Mouse (Mus musculus): Measurements from ENCODE around the gene Mysm1. TPM values are rescaled to one million over a fixed set of nuclear protein-coding genes. Genes with fewer than 3 reads are reported as not detected.
A peak's percentile ranks its signal among the peaks of the same experiment; 100 is the strongest.

Gene Mysm1
- 19.7 and 19.8 TPM in 2 replicates for polyA plus RNA-seq (2015; fragmentation: Nextera tagmentation; extraction: Ambion mirVana)

DNA sequence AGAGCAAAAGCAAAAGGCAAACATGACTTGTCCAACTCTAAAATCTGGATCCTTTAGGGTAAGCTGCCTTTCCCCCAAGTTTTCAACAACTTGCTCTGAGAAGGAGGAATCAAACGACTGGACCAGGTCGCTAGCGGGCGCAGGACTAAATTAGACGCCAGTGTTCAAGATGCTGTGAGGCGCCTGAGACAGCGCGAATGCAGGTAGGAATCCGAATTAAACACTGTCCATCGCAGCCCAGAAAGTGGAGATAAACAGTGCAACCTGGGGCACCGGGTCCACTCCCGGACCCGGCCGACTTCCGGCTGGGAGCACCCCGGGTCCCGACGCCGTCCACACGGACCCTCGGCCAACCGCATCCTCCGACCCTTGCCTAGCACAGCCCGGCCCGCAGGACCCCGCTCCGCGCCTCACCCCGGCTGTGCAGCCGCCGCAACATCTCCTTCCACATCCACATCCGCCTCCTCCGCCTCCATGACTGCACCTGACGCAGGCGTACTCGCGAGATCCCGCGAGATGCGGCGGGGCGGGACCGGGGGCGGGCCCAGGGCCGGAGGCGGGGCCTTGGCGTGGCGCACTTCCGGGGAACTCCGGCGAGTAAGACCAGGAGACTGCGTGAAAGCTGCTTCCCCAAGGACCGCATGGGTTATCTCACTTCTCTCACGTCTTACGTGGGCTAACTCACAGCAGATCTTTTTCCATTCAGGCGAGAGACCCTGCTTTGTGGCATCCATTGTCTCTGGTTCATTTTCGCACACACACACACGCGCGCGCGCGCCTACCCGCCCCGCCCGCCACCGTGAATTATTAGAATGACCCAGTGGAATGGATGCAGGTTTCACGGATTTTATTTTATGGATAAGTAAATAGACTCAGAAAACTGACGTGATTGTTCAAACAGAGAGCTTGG, at the start of gene Mysm1:
TSS of gene Mysm1 (minus strand) at position 511 of the 910 bp plus-strand sequence.
- Histone ChIP-seq H3K4me3 (replicated peaks; ENCODE audit: low read depth, low read length) (peak within 1 kb of the TSS; percentile 95), H3K4me1 (replicated peaks; ENCODE audit: insufficient read depth, low read length) (peaks cover 11% of the 10 kb centered on the region), H3K27me3 (ENCODE audit: insufficient read depth, low read length) (no peaks in the 10 kb centered on the region), H3K9ac (ENCODE audit: low read depth, low read length) (peak within 1 kb of the TSS; percentile 95), H3K36me3 (ENCODE audit: insufficient read depth, low read length) (peaks cover 3% of the 10 kb centered on the region; the same call in 1 of the 2 replicates), H3K27ac (peak within 1 kb of the TSS; percentile 86), H3K9me3 (replicated peaks; ENCODE audit: low read length) (no peaks in the 10 kb centered on the region), H3K4me2 (ENCODE audit: low read length) (peak within 1 kb of the TSS; percentile 82)
- peak; percentile 100 for ATAC-seq (replicated peaks; ENCODE audit: low FRiP score, low read depth)
- peak; percentile 14; the same call in 1 of the 2 replicates for TF ChIP-seq CTCF (IDR thresholded peaks at IDR 0.05; ENCODE audit: low read depth)
- DNase-seq (ENCODE audit: low spot score): peak; percentile 92
- under 1% methylated on average over 69 of the region's 69 CpGs for WGBS

DNA sequence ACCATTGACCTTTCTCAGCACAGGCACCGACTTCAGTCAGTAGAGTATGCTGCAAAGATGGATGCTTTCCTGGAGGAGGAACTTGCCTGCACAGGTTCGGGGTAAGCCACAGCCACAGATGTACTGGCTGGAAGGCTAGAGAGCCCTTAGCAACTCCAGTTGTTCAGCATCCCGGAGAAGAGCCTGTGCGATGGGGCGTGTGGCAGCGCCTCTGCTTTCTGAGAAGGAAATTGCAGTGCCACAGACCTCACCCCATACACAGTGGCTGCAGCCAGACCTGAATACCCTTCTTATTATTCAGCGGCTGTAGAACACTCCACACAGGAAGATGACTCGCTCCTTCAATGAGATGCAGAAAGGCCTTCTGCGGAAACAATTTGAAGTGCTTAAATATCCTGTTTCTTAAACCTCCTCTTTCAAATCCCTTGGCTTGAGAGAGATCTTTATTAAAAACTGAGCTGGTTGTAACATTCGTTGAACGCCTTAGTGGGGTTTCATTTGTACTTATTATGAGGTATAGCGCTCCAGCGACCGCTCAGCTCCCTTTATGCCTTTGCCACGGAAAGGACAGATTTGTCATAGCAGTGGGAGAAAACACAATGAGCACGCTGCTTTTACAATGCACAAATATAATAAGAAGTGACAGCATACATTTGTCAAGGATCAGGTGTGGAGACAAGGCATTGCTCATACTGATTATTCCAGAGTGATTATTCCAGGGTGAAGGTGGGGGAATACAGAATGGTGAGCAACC, 47.1 kb upstream of the Mysm1 start:
- ATAC-seq (replicated peaks; ENCODE audit: low FRiP score, low read depth) (no peak), DNase-seq (ENCODE audit: low spot score) (no peak)
- Histone ChIP-seq H3K4me2 (ENCODE audit: low read length) (no peak overlapping the region), H3K4me1 (replicated peaks; ENCODE audit: insufficient read depth, low read length) (no peaks in the 10 kb centered on the region), H3K27ac (no peak overlapping the region), H3K9me3 (replicated peaks; ENCODE audit: low read length) (no peaks in the 10 kb centered on the region), H3K4me3 (replicated peaks; ENCODE audit: low read depth, low read length) (no peak overlapping the region), H3K36me3 (ENCODE audit: insufficient read depth, low read length) (no peaks in the 10 kb centered on the region), H3K9ac (ENCODE audit: low read depth, low read length) (no peak overlapping the region), H3K27me3 (ENCODE audit: insufficient read depth, low read length) (no peaks in the 10 kb centered on the region)
- no peak for TF ChIP-seq CTCF (IDR thresholded peaks at IDR 0.05; ENCODE audit: low read depth)
- WGBS: 74% methylated on average over 16 of the region's 16 CpGs

DNA sequence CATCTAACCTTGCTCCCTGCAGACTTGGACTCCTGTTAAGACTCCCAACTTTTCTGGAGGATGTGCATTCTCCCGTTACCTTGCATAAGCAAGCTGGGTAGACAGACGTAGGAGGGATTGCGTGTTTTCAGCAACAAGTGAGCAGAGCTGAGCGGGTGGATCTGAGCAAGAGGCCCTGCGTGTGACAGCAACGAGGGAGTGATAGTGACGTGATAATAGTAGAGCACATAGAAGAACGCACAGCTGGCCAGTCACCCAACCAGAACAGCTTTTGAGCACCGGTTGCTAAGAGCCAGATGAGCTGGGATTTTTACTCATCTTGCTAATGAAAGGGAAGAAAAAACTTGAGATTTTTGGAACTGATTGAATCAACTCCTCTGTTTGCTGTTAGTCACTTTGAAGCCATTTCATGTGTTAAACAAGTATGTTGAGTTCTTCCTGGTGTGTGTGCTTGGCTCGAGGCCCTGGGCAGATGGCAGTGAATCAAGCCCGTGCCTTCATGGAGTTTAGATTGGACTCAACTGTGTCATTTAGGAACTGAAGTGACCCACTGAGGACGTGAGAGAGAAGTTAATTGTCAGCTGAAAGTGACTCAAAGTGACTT, 44.6 kb upstream of the Mysm1 start:
- Histone ChIP-seq H3K9me3 (replicated peaks; ENCODE audit: low read length) (no peaks in the 10 kb centered on the region), H3K27me3 (ENCODE audit: insufficient read depth, low read length) (no peaks in the 10 kb centered on the region), H3K9ac (ENCODE audit: low read depth, low read length) (no peak overlapping the region), H3K4me3 (replicated peaks; ENCODE audit: low read depth, low read length) (no peak overlapping the region), H3K27ac (no peak overlapping the region), H3K4me1 (replicated peaks; ENCODE audit: insufficient read depth, low read length) (no peaks in the 10 kb centered on the region), H3K4me2 (ENCODE audit: low read length) (no peak overlapping the region), H3K36me3 (ENCODE audit: insufficient read depth, low read length) (no peaks in the 10 kb centered on the region)
- WGBS: 66% methylated on average over 12 of the region's 12 CpGs
- no peak for ATAC-seq (replicated peaks; ENCODE audit: low FRiP score, low read depth)
- no peak for TF ChIP-seq CTCF (IDR thresholded peaks at IDR 0.05; ENCODE audit: low read depth)
- DNase-seq (ENCODE audit: low spot score): no peak

DNA sequence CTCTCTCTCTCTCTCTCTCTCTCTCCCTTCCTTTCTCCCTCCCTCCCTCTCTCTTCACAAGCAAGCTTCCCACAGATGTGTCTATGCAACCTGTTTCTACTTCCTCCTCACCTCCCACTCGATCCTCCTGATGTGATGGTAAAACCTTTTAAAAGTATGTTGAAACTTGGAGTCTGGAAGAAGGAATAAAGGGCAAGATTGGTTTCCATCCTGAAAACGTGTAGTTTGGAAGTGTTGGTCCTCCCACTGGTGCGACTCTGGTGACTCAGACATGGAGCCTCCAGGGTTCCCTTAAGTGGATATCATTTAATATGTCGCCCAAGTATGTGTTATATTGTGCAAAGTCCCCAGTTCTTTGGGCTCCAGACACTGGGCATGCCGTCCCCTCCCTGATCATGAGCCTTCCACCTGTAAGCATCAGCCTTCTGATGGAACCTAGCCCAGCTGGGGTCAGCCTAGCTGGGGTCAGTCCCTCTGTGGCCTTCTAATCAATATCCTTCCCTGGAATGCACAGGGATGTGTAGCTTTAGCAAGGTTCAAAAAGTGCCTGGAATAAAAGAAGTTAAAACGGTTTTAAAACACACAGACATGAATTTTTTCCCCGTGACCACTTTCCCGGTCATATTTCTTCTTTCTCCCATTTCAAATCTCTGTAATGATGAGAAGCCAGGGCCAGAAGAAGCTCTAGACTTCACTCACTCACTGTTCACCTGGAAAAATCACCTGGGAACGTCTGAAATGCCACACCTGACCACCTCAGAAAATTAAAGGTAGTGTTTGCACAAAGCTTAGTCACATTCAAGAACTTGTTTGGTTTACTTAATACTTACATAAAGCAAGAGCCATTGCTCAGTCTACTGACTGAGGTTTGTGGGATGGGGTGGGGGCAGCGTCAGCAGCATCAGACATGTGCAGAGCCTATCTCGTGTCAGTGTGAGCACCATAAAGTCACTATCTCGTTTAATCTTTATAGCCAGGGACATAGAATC, 43.0 kb upstream of the Mysm1 start:
- no peak for ATAC-seq (replicated peaks; ENCODE audit: low FRiP score, low read depth)
- no peak for TF ChIP-seq CTCF (IDR thresholded peaks at IDR 0.05; ENCODE audit: low read depth)
- no peak for DNase-seq (ENCODE audit: low spot score)
- Histone ChIP-seq H3K4me1 (replicated peaks; ENCODE audit: insufficient read depth, low read length) (no peaks in the 10 kb centered on the region), H3K27ac (no peak overlapping the region), H3K36me3 (ENCODE audit: insufficient read depth, low read length) (no peaks in the 10 kb centered on the region), H3K4me3 (replicated peaks; ENCODE audit: low read depth, low read length) (no peak overlapping the region), H3K9ac (ENCODE audit: low read depth, low read length) (no peak overlapping the region), H3K4me2 (ENCODE audit: low read length) (no peak overlapping the region), H3K9me3 (replicated peaks; ENCODE audit: low read length) (no peaks in the 10 kb centered on the region), H3K27me3 (ENCODE audit: insufficient read depth, low read length) (no peaks in the 10 kb centered on the region)
- 76% methylated on average over 12 of the region's 12 CpGs for WGBS

DNA sequence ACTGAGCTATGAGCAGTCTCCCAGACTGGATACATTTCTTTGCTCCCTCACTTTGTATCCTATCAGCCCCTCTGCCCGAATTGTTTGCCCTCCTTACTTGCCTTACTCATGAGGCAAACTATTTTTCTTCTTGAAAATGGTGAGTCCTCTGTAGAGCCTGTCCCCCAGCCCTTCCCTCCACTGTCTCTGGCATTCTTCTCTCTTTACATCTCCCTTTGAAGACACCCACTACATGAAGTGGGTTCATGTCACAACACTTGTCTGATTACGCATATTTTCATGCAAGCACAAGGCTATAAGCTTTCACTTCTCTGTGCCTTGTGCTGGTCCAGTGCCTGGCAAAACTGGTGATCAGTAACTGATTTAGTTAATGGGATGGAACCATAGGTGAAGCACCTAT, 41.3 kb upstream of the Mysm1 start:
- DNase-seq (ENCODE audit: low spot score) (no peak), ATAC-seq (replicated peaks; ENCODE audit: low FRiP score, low read depth) (no peak)
- H3K27ac ChIP-seq: no peak overlapping the region
- H3K36me3 ChIP-seq (ENCODE audit: insufficient read depth, low read length): no peaks in the 10 kb centered on the region
- no peaks in the 10 kb centered on the region for H3K4me1 ChIP-seq (replicated peaks; ENCODE audit: insufficient read depth, low read length)
- H3K9ac ChIP-seq (ENCODE audit: low read depth, low read length): no peak overlapping the region
- WGBS: 63% methylated on average over 2 of the region's 2 CpGs
- H3K27me3 ChIP-seq (ENCODE audit: insufficient read depth, low read length): no peaks in the 10 kb centered on the region
- TF ChIP-seq CTCF (IDR thresholded peaks at IDR 0.05; ENCODE audit: low read depth): no peak
- no peaks in the 10 kb centered on the region for H3K9me3 ChIP-seq (replicated peaks; ENCODE audit: low read length)
- H3K4me2 ChIP-seq (ENCODE audit: low read length): no peak overlapping the region
- no peak overlapping the region for H3K4me3 ChIP-seq (replicated peaks; ENCODE audit: low read depth, low read length)

All from kidney, postnatal 0 days (tissue).